Mouse (Mus musculus): Measurements from ENCODE around the gene Nedd4. TPM values are rescaled to one million over a fixed set of nuclear protein-coding genes. Genes with fewer than 3 reads are reported as not detected.

Gene Nedd4
- polyA plus RNA-seq, 1 experiment from 2014 or later, result 815 TPM

- ATAC-seq (ENCODE audit: insufficient number of reproducible peaks, low FRiP score, low TSS enrichment, low read depth), result no peak
- Histone ChIP-seq H3K36me3 (ENCODE audit: control insufficient read depth, insufficient read depth, low read length) (peaks cover 61% of the 10 kb centered on the region), H3K9ac (ENCODE audit: low read length) (no peak overlapping the region), H3K27ac (replicated peaks; ENCODE audit: low read depth, low read length) (no peak overlapping the region), H3K9me3 (ENCODE audit: control insufficient read depth, low read length) (no peaks in the 10 kb centered on the region), H3K4me1 (ENCODE audit: control insufficient read depth, insufficient read depth, low read length) (no peaks in the 10 kb centered on the region), H3K4me3 (ENCODE audit: low read depth, low read length) (no peak overlapping the region), H3K4me2 (ENCODE audit: low read depth, severe bottlenecking) (no peak overlapping the region), H3K27me3 (ENCODE audit: control insufficient read depth, insufficient read depth, low read length) (no peaks in the 10 kb centered on the region)
- WGBS, result 48% methylated on average over 3 of the region's 3 CpGs
- peak; percentile 88 for DNase-seq (ENCODE audit: low spot score)
These were observed 71.8 kb downstream of the Nedd4 start for GRCm38 (mm10) chr9:72733966-72734365.

- Histone ChIP-seq H3K4me1 (ENCODE audit: control insufficient read depth, insufficient read depth, low read length) (no peaks in the 10 kb centered on the region), H3K4me3 (ENCODE audit: low read depth, low read length) (no peak overlapping the region), H3K9ac (ENCODE audit: low read length) (no peak overlapping the region), H3K27me3 (ENCODE audit: control insufficient read depth, insufficient read depth, low read length) (no peaks in the 10 kb centered on the region), H3K9me3 (ENCODE audit: control insufficient read depth, low read length) (no peaks in the 10 kb centered on the region), H3K27ac (replicated peaks; ENCODE audit: low read depth, low read length) (no peak overlapping the region), H3K4me2 (ENCODE audit: low read depth, severe bottlenecking) (no peak overlapping the region), H3K36me3 (ENCODE audit: control insufficient read depth, insufficient read depth, low read length) (peaks cover 70% of the 10 kb centered on the region)
- WGBS, result 76% methylated on average over 3 of the region's 3 CpGs
- no peak for ATAC-seq (ENCODE audit: insufficient number of reproducible peaks, low FRiP score, low TSS enrichment, low read depth)
- DNase-seq (ENCODE audit: low spot score), result peak; percentile 85
These were observed 73.8 kb downstream of the Nedd4 start for GRCm38 (mm10) chr9:72735822-72736410.

GRCm38 (mm10) chr9:72741206-72741605, 79.1 kb downstream of the Nedd4 start:
- WGBS, result 97% methylated on average over 6 of the region's 6 CpGs

GRCm38 (mm10) chr9:72746278-72746677, 84.1 kb downstream of the Nedd4 start:
- no peak for ATAC-seq (ENCODE audit: insufficient number of reproducible peaks, low FRiP score, low TSS enrichment, low read depth)

More at GRCm38 (mm10) chr9:72741206-72741605, 79.1 kb downstream of the Nedd4 start:
- DNase-seq (ENCODE audit: low spot score) (no peak), ATAC-seq (ENCODE audit: insufficient number of reproducible peaks, low FRiP score, low TSS enrichment, low read depth) (no peak)
- H3K9ac ChIP-seq (ENCODE audit: low read length), result no peak overlapping the region
- peaks cover 79% of the 10 kb centered on the region for H3K36me3 ChIP-seq (ENCODE audit: control insufficient read depth, insufficient read depth, low read length)
- no peaks in the 10 kb centered on the region for H3K9me3 ChIP-seq (ENCODE audit: control insufficient read depth, low read length)
- H3K4me3 ChIP-seq (ENCODE audit: low read depth, low read length), result no peak overlapping the region
- H3K27me3 ChIP-seq (ENCODE audit: control insufficient read depth, insufficient read depth, low read length), result no peaks in the 10 kb centered on the region
- H3K4me2 ChIP-seq (ENCODE audit: low read depth, severe bottlenecking), result no peak overlapping the region
- no peak overlapping the region for H3K27ac ChIP-seq (replicated peaks; ENCODE audit: low read depth, low read length)
- H3K4me1 ChIP-seq (ENCODE audit: control insufficient read depth, insufficient read depth, low read length), result no peaks in the 10 kb centered on the region

GRCm38 (mm10) chr9:72750272-72750671, 88.1 kb downstream of the Nedd4 start:
- DNase-seq (ENCODE audit: low spot score) (no peak), ATAC-seq (ENCODE audit: insufficient number of reproducible peaks, low FRiP score, low TSS enrichment, low read depth) (peak; percentile 38)

More at GRCm38 (mm10) chr9:72746278-72746677, 84.1 kb downstream of the Nedd4 start:
- H3K27me3 ChIP-seq (ENCODE audit: control insufficient read depth, insufficient read depth, low read length), result no peaks in the 10 kb centered on the region
- no peak for DNase-seq (ENCODE audit: low spot score)
- H3K9ac ChIP-seq (ENCODE audit: low read length), result no peak overlapping the region
- peaks cover 62% of the 10 kb centered on the region for H3K36me3 ChIP-seq (ENCODE audit: control insufficient read depth, insufficient read depth, low read length)
- no peaks in the 10 kb centered on the region for H3K9me3 ChIP-seq (ENCODE audit: control insufficient read depth, low read length)
- WGBS, result 91% methylated on average over 5 of the region's 5 CpGs
- H3K27ac ChIP-seq (replicated peaks; ENCODE audit: low read depth, low read length), result no peak overlapping the region
- H3K4me3 ChIP-seq (ENCODE audit: low read depth, low read length), result no peak overlapping the region
- H3K4me2 ChIP-seq (ENCODE audit: low read depth, severe bottlenecking), result no peak overlapping the region
- no peaks in the 10 kb centered on the region for H3K4me1 ChIP-seq (ENCODE audit: control insufficient read depth, insufficient read depth, low read length)

GRCm38 (mm10) chr9:72752656-72753055, 90.5 kb downstream of the Nedd4 start:
- Histone ChIP-seq H3K9ac (ENCODE audit: low read length) (no peak overlapping the region), H3K4me1 (ENCODE audit: control insufficient read depth, insufficient read depth, low read length) (peaks cover 10% of the 10 kb centered on the region), H3K27ac (replicated peaks; ENCODE audit: low read depth, low read length) (no peak overlapping the region), H3K4me2 (ENCODE audit: low read depth, severe bottlenecking) (no peak overlapping the region), H3K27me3 (ENCODE audit: control insufficient read depth, insufficient read depth, low read length) (no peaks in the 10 kb centered on the region), H3K9me3 (ENCODE audit: control insufficient read depth, low read length) (no peaks in the 10 kb centered on the region), H3K4me3 (ENCODE audit: low read depth, low read length) (no peak overlapping the region), H3K36me3 (ENCODE audit: control insufficient read depth, insufficient read depth, low read length) (peaks cover 13% of the 10 kb centered on the region)
- DNase-seq (ENCODE audit: low spot score) (no peak), ATAC-seq (ENCODE audit: insufficient number of reproducible peaks, low FRiP score, low TSS enrichment, low read depth) (no peak)
- 71% methylated on average over 9 of the region's 9 CpGs for WGBS

More at GRCm38 (mm10) chr9:72750272-72750671, 88.1 kb downstream of the Nedd4 start:
- WGBS, result 67% methylated on average over 2 of the region's 2 CpGs
- Histone ChIP-seq H3K9me3 (ENCODE audit: control insufficient read depth, low read length) (no peaks in the 10 kb centered on the region), H3K4me1 (ENCODE audit: control insufficient read depth, insufficient read depth, low read length) (peaks cover 7% of the 10 kb centered on the region), H3K27me3 (ENCODE audit: control insufficient read depth, insufficient read depth, low read length) (no peaks in the 10 kb centered on the region), H3K4me3 (ENCODE audit: low read depth, low read length) (no peak overlapping the region), H3K27ac (replicated peaks; ENCODE audit: low read depth, low read length) (no peak overlapping the region), H3K4me2 (ENCODE audit: low read depth, severe bottlenecking) (no peak overlapping the region), H3K9ac (ENCODE audit: low read length) (no peak overlapping the region), H3K36me3 (ENCODE audit: control insufficient read depth, insufficient read depth, low read length) (peaks cover 32% of the 10 kb centered on the region)

- Histone ChIP-seq H3K4me2 (ENCODE audit: low read depth, severe bottlenecking) (no peak overlapping the region), H3K9me3 (ENCODE audit: control insufficient read depth, low read length) (no peaks in the 10 kb centered on the region), H3K27me3 (ENCODE audit: control insufficient read depth, insufficient read depth, low read length) (no peaks in the 10 kb centered on the region), H3K4me1 (ENCODE audit: control insufficient read depth, insufficient read depth, low read length) (peaks cover 16% of the 10 kb centered on the region), H3K36me3 (ENCODE audit: control insufficient read depth, insufficient read depth, low read length) (peaks cover 4% of the 10 kb centered on the region; the same call in 1 of the 2 replicates), H3K4me3 (ENCODE audit: low read depth, low read length) (no peak overlapping the region), H3K27ac (replicated peaks; ENCODE audit: low read depth, low read length) (no peak overlapping the region), H3K9ac (ENCODE audit: low read length) (no peak overlapping the region)
- ATAC-seq (ENCODE audit: insufficient number of reproducible peaks, low FRiP score, low TSS enrichment, low read depth), result no peak
- WGBS, result 6% methylated on average over 7 of the region's 7 CpGs
- DNase-seq (ENCODE audit: low spot score), result peak; percentile 64
These were observed 91.6 kb downstream of the Nedd4 start for GRCm38 (mm10) chr9:72753741-72754140.

GRCm38 (mm10) chr9:72757143-72757542, 95.0 kb downstream of the Nedd4 start:
- 88% methylated on average over 5 of the region's 5 CpGs for WGBS
- no peak overlapping the region for H3K9ac ChIP-seq (ENCODE audit: low read length)
- H3K9me3 ChIP-seq (ENCODE audit: control insufficient read depth, low read length), result no peaks in the 10 kb centered on the region
- no peaks in the 10 kb centered on the region for H3K36me3 ChIP-seq (ENCODE audit: control insufficient read depth, insufficient read depth, low read length)
- no peak overlapping the region for H3K27ac ChIP-seq (replicated peaks; ENCODE audit: low read depth, low read length)
- H3K4me3 ChIP-seq (ENCODE audit: low read depth, low read length), result no peak overlapping the region
- ATAC-seq (ENCODE audit: insufficient number of reproducible peaks, low FRiP score, low TSS enrichment, low read depth) (no peak), DNase-seq (ENCODE audit: low spot score) (no peak)
- no peaks in the 10 kb centered on the region for H3K27me3 ChIP-seq (ENCODE audit: control insufficient read depth, insufficient read depth, low read length)
- peaks cover 19% of the 10 kb centered on the region for H3K4me1 ChIP-seq (ENCODE audit: control insufficient read depth, insufficient read depth, low read length)
- H3K4me2 ChIP-seq (ENCODE audit: low read depth, severe bottlenecking), result no peak overlapping the region

- WGBS, result 10% methylated on average over 8 of the region's 8 CpGs
- Histone ChIP-seq H3K4me3 (ENCODE audit: low read depth, low read length) (no peak overlapping the region), H3K9me3 (ENCODE audit: control insufficient read depth, low read length) (no peaks in the 10 kb centered on the region), H3K4me2 (ENCODE audit: low read depth, severe bottlenecking) (no peak overlapping the region; the same call in 1 of the 2 replicates), H3K27me3 (ENCODE audit: control insufficient read depth, insufficient read depth, low read length) (no peaks in the 10 kb centered on the region), H3K27ac (replicated peaks; ENCODE audit: low read depth, low read length) (no peak overlapping the region), H3K4me1 (ENCODE audit: control insufficient read depth, insufficient read depth, low read length) (peaks cover 23% of the 10 kb centered on the region), H3K36me3 (ENCODE audit: control insufficient read depth, insufficient read depth, low read length) (no peaks in the 10 kb centered on the region), H3K9ac (ENCODE audit: low read length) (no peak overlapping the region)
- ATAC-seq (ENCODE audit: insufficient number of reproducible peaks, low FRiP score, low TSS enrichment, low read depth) (peak; percentile 25; the same call in 1 of the 2 replicates), DNase-seq (ENCODE audit: low spot score) (peak; percentile 62)
These were observed 96.6 kb downstream of the Nedd4 start for GRCm38 (mm10) chr9:72758705-72759131.
